Mouse (Mus musculus) heart, adult 2 months (tissue): ENCODE results near the gene Tnpo1. TPM values are rescaled to one million over a fixed set of nuclear protein-coding genes. Genes with fewer than 3 reads are reported as not detected.
A peak's percentile ranks its signal among the peaks of the same experiment; 100 is the strongest.

Experiments
- DNase-seq, 2 experiments: peaks; one replicate each; pipeline ENCODE4 v3.0.0; 2021
- H3K27ac ChIP-seq: fragments of 200-600 bp; 2 replicates; pipeline ENCODE4 v1.8.1; 2022
- H3K27me3 ChIP-seq: fragments of 200-500 bp; 2 replicates; pipeline ENCODE4 v1.6.1; 2012; ENCODE audit warnings: mild to moderate bottlenecking, low read length, inconsistent platforms, mixed read lengths; ENCODE audit not compliant: control insufficient read depth, insufficient read depth
- H3K36me3 ChIP-seq: fragments of 200-500 bp; 2 replicates; pipeline ENCODE4 v1.6.1; 2012; ENCODE audit warnings: low read length, inconsistent platforms; ENCODE audit not compliant: control insufficient read depth, insufficient read depth
- H3K4me1 ChIP-seq: fragments of 200-500 bp; 2 replicates; pipeline ENCODE4 v1.6.1; 2011; ENCODE audit warnings: low read length; ENCODE audit not compliant: control insufficient read depth, insufficient read depth
- H3K4me3 ChIP-seq: fragments of 200-600 bp; 2 replicates; pipeline ENCODE4 v1.8.1; 2022
- H3K79me2 ChIP-seq: fragments of 200-500 bp; replicated peaks from 2 replicates; pipeline ENCODE4 v1.6.1; 2012; ENCODE audit warnings: mild to moderate bottlenecking, inconsistent platforms, low read length, moderate library complexity, mixed read lengths; ENCODE audit not compliant: control insufficient read depth, insufficient read depth
- H3K9ac ChIP-seq: fragments of 200-500 bp; 2 replicates; pipeline ENCODE4 v1.6.1; 2012; ENCODE audit warnings: low read depth, mild to moderate bottlenecking, control low read depth, inconsistent platforms, low read length, mixed read lengths
- CTCF ChIP-seq: fragments of 200-600 bp; IDR thresholded peaks from 2 replicates; pipeline ENCODE4 v1.8.1; 2022; ENCODE audit warnings: antibody characterized with exemption, mild to moderate bottlenecking, moderate library complexity
- EP300 ChIP-seq: fragments of 200-500 bp; IDR thresholded peaks from 2 replicates; pipeline ENCODE4 v1.6.1; 2011; ENCODE audit warnings: low read depth, low read length, control low read depth; ENCODE audit not compliant: insufficient read depth
- POLR2A ChIP-seq: fragments of 200-500 bp; IDR thresholded peaks from 2 replicates; pipeline ENCODE4 v1.6.1; 2011; ENCODE audit warnings: mild to moderate bottlenecking, low read depth, low read length, control low read depth; ENCODE audit not compliant: insufficient read depth
- WGBS: fragments of 180-500 bp; shearing (Covaris S2); methylation state at CpG from one replicate; pipeline ENCODE4 v1.1.7; 2018; 5-methylcytosine and 5-hydroxymethylcytosine counted together
- intact Hi-C: fragments of 180-260 bp; cut with DNase I; formaldehyde crosslinking; loops from one replicate; pipeline ENCODE4 v1.15.1; 2025
- long read RNA-seq: library from polyadenylated mRNA; stranded (forward); transcript quantifications from one replicate; pipeline ENCODE4 v2.0.0, GENCODE M21; 2021
- polyA plus RNA-seq: library from polyadenylated mRNA; depleted of rRNA; stranded (reverse); fragments of >200 nt; gene quantifications from 2 replicates; pipeline ENCODE4 v1.2.3, GENCODE M21; 2012; rRNA removed
- total RNA-seq, 2 experiments: library from RNA; stranded (reverse); gene quantifications; 2 replicates each; pipeline ENCODE4 v1.2.3; 2021

Gene Tnpo1
- total RNA-seq = 10 to 100 TPM; 58.9 to 60.4 TPM
- polyA plus RNA-seq = 16.1 and 31.2 TPM in 2 replicates
- long read RNA-seq, partial matches to known transcripts = 0 of 16 reads
- long read RNA-seq, other reads (novel, unspliced or antisense) = 16 of 16 reads

- DNase-seq = peak; percentile 96 to 97
- no peaks in the 10 kb centered on the region for H3K27me3 ChIP-seq
- intact Hi-C loops = loop anchor here (2.0 to 5.0 kb wide), 2 partner anchors 59 to 112 kb away; partner anchors contain the start of gene Fcho2
- peaks cover 10% of the 10 kb centered on the region for H3K79me2 ChIP-seq
- H3K27ac ChIP-seq = peak within 1 kb of the TSS; percentile 99
- TF ChIP-seq EP300 (no peak), POLR2A (peak; percentile 83)
- peaks cover 10% of the 10 kb centered on the region for H3K4me1 ChIP-seq
- peak within 1 kb of the TSS; percentile 99 for H3K9ac ChIP-seq
- peak within 1 kb of the TSS; percentile 84 for H3K4me3 ChIP-seq
- WGBS = under 1% methylated on average over 66 of the region's 75 CpGs
- peaks cover 15% of the 10 kb centered on the region for H3K36me3 ChIP-seq
Measured at GRCm38 (mm10) chr13:98926213-98926957, at the start of gene Tnpo1. Tnpo1 (minus strand) TSS chr13:98926384.

DNA sequence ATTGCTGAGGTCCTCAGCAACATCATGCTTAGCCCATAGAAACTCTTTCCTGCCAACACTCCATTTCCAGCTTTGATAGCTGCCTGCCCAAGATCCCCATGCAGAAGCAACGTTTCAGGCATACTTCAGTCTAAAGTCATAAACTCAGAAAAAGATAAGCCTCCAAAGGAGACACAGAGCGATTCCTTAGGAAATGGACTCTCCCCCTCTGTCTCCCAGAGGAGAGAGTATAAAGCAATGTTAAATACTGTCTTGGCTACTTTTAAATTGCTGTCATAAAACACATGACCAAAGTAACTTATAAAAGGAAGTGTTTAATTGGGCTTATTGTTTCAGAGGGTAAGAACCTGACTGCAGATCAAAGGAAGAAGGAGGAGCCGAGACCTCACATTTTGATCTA is 45.9 kb upstream of the Tnpo1 start:
- H3K9ac ChIP-seq = no peak overlapping the region
- no peak for DNase-seq
- no peaks in the 10 kb centered on the region for H3K27me3 ChIP-seq
- no peaks in the 10 kb centered on the region for H3K79me2 ChIP-seq
- no peaks in the 10 kb centered on the region; the same call in 1 of the 2 replicates for H3K36me3 ChIP-seq
- peaks cover 5% of the 10 kb centered on the region for H3K4me1 ChIP-seq
- WGBS = 61% methylated on average over 3 of the region's 3 CpGs
- no peak overlapping the region for H3K27ac ChIP-seq
- no peak for TF ChIP-seq POLR2A
- no peak for TF ChIP-seq CTCF
- TF ChIP-seq EP300 = no peak
- H3K4me3 ChIP-seq = no peak overlapping the region
- intact Hi-C loops = no loop called here

GRCm38 (mm10) chr13:98971641-98972040 is 45.5 kb upstream of the Tnpo1 start:
- no peak for DNase-seq
- Histone ChIP-seq H3K4me1 (peaks cover 5% of the 10 kb centered on the region), H3K27me3 (no peaks in the 10 kb centered on the region), H3K36me3 (no peaks in the 10 kb centered on the region; the same call in 1 of the 2 replicates), H3K79me2 (no peaks in the 10 kb centered on the region), H3K4me3 (no peak overlapping the region), H3K9ac (no peak overlapping the region), H3K27ac (no peak overlapping the region)
- WGBS = 64% methylated on average over 5 of the region's 5 CpGs
- TF ChIP-seq POLR2A (no peak), CTCF (no peak), EP300 (no peak)
- intact Hi-C loops = no loop called here

- no peaks in the 10 kb centered on the region for H3K79me2 ChIP-seq
- DNase-seq = no peak
- peak overlapping the region; percentile 58 for H3K27ac ChIP-seq
- peaks cover 5% of the 10 kb centered on the region for H3K4me1 ChIP-seq
- H3K36me3 ChIP-seq = no peaks in the 10 kb centered on the region; the same call in 1 of the 2 replicates
- H3K9ac ChIP-seq = no peak overlapping the region
- H3K4me3 ChIP-seq = no peak overlapping the region
- WGBS = 44% methylated on average over 4 of the region's 4 CpGs
- H3K27me3 ChIP-seq = no peaks in the 10 kb centered on the region
- no peak for TF ChIP-seq EP300
- no peak for TF ChIP-seq CTCF
- intact Hi-C loops = no loop called here
Measured at GRCm38 (mm10) chr13:98968517-98968916, 42.3 kb upstream of the Tnpo1 start.

DNA sequence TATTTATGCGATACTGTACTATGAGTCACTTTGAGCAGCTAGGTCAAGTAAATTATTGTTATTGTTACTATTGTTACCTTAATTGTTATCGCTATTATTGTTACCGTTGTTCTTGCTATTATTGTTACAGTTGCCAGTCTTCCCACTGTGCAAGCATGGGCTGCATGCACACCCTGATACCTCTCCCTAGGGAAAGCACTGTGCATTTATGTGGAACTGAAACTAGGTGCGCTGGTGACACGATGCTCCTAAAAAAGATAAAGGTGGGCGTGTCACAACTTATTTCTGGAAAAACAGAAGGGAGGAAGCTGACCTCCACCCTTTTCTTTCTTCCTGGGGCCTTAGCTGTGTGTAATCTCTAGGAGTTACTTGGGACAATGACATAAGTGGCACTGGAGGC is 41.8 kb upstream of the Tnpo1 start:
- Histone ChIP-seq H3K4me3 (no peak overlapping the region), H3K27ac (peak overlapping the region; percentile 52), H3K27me3 (no peaks in the 10 kb centered on the region), H3K36me3 (no peaks in the 10 kb centered on the region; the same call in 1 of the 2 replicates), H3K9ac (no peak overlapping the region), H3K4me1 (peaks cover 5% of the 10 kb centered on the region), H3K79me2 (no peaks in the 10 kb centered on the region)
- TF ChIP-seq CTCF = no peak
- TF ChIP-seq EP300 = 0 out of 2 replicates have a peak, but pooled peaks have one; percentile 19
- intact Hi-C loops = no loop called here
- WGBS = 43% methylated on average over 6 of the region's 6 CpGs
- DNase-seq = peak in 1 of 2 experiments; percentile 8

DNA sequence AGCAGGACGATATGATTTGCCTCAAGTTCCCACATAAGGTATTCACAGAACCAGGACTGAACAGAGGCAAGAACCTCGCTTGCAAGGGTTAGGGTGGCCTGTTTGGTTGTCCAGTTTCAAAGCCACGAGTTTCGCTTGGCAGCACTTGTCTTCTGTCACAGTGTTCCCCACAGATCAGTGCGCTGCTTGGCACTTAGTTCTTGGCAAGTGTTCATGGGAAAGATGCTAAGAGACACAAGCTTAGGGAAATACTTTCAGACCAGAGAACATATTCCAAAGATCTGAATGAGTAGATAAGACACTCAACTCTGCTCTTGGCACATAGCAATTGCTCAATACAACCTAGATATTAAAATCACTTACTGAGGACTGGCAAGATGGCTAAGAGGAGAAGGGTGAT is 40.4 kb upstream of the Tnpo1 start:
- H3K4me1 ChIP-seq = peaks cover 5% of the 10 kb centered on the region
- DNase-seq = peak in 1 of 2 experiments; percentile 33
- H3K27me3 ChIP-seq = no peaks in the 10 kb centered on the region
- H3K27ac ChIP-seq = no peak overlapping the region
- no peak overlapping the region for H3K4me3 ChIP-seq
- no peak for TF ChIP-seq EP300
- TF ChIP-seq CTCF = no peak
- TF ChIP-seq POLR2A = no peak
- H3K79me2 ChIP-seq = no peaks in the 10 kb centered on the region
- no peak overlapping the region for H3K9ac ChIP-seq
- WGBS = 60% methylated on average over 5 of the region's 5 CpGs
- no peaks in the 10 kb centered on the region; the same call in 1 of the 2 replicates for H3K36me3 ChIP-seq
- intact Hi-C loops = no loop called here
